Mouse (Mus musculus) limb, embryonic 11.5 days (tissue): ENCODE data around the gene Zfp46. TPM values are rescaled to one million over a fixed set of nuclear protein-coding genes. Genes with fewer than 3 reads are reported as not detected.

Experiments used
- ATAC-seq: fragments of 200-750 bp; cut with Nextera tagmentation; 2 replicates; pipeline ENCODE4 v1.8.0; 2017; ENCODE audit warnings: low read depth; ENCODE audit not compliant: insufficient number of reproducible peaks, low FRiP score, low TSS enrichment
- DNase-seq: peaks from one replicate; pipeline ENCODE4 v3.0.0-alpha.2; 2015; ENCODE audit warnings: low spot score
- H3K27ac ChIP-seq: fragments of 300-500 bp; sonication (generic); replicated peaks from 2 replicates; pipeline ENCODE4 v1.5.1; 2014; ENCODE audit warnings: low read depth, mild to moderate bottlenecking, low read length
- H3K27me3 ChIP-seq: fragments of 300-500 bp; sonication (generic); 2 replicates; pipeline ENCODE4 v1.6.1; 2014; ENCODE audit warnings: mild to moderate bottlenecking, low read length, mixed read lengths; ENCODE audit not compliant: control insufficient read depth, insufficient read depth
- H3K36me3 ChIP-seq: fragments of 300-500 bp; sonication (generic); 2 replicates; pipeline ENCODE4 v1.6.1; 2014; ENCODE audit warnings: mild to moderate bottlenecking, low read length, moderate library complexity, mixed read lengths; ENCODE audit not compliant: control insufficient read depth, insufficient read depth
- H3K4me1 ChIP-seq: fragments of 300-500 bp; sonication (generic); 2 replicates; pipeline ENCODE4 v1.6.1; 2014; ENCODE audit warnings: low read length, mixed read lengths; ENCODE audit not compliant: control insufficient read depth, insufficient read depth
- H3K4me2 ChIP-seq: fragments of 300-500 bp; sonication (generic); 2 replicates; pipeline ENCODE4 v1.6.1; 2014; ENCODE audit warnings: low read depth, mild to moderate bottlenecking, moderate library complexity; ENCODE audit not compliant: severe bottlenecking
- H3K4me3 ChIP-seq: fragments of 300-500 bp; sonication (generic); 2 replicates; pipeline ENCODE4 v1.5.1; 2014; ENCODE audit warnings: low read depth, low read length
- H3K9ac ChIP-seq: fragments of 300-500 bp; sonication (generic); 2 replicates; pipeline ENCODE4 v1.6.1; 2014; ENCODE audit warnings: mild to moderate bottlenecking, low read length
- H3K9me3 ChIP-seq: fragments of 300-500 bp; sonication (generic); 2 replicates; pipeline ENCODE4 v1.6.1; 2016; ENCODE audit warnings: low read length; ENCODE audit not compliant: control insufficient read depth
- WGBS: fragments of 180-500 bp; shearing (Covaris S2); extraction: QIAGEN DNeasy Blood & Tissue Kit; methylation state at CpG from one replicate; pipeline ENCODE4 v1.1.7; 2014; 5-methylcytosine and 5-hydroxymethylcytosine counted together
- polyA plus RNA-seq: library from polyadenylated mRNA; unstranded; fragments of >200 nt; fragmentation: Nextera tagmentation; extraction: Ambion mirVana; gene quantifications from 2 replicates; pipeline ENCODE4 v1.2.1, GENCODE M21; 2014

The Zfp46 gene
- polyA plus RNA-seq, 1 experiment from 2014 or later = 25.3 TPM

- no peak for ATAC-seq
- no peak overlapping the region for H3K27ac ChIP-seq
- H3K4me3 ChIP-seq = no peak overlapping the region
- no peak overlapping the region for H3K4me2 ChIP-seq
- H3K9me3 ChIP-seq = no peaks in the 10 kb centered on the region; the same call in 1 of the 2 replicates
- WGBS = 36% methylated on average over 66 of the region's 66 CpGs
- H3K36me3 ChIP-seq = peaks cover 25% of the 10 kb centered on the region
- peaks cover 2% of the 10 kb centered on the region; the same call in 1 of the 2 replicates for H3K4me1 ChIP-seq
- H3K27me3 ChIP-seq = peaks cover 11% of the 10 kb centered on the region
- DNase-seq = peak; percentile 38
- H3K9ac ChIP-seq = no peak overlapping the region
Measured at GRCm38 (mm10) chr4:136289918-136290780, 5.7 kb downstream of the Zfp46 start.

DNA sequence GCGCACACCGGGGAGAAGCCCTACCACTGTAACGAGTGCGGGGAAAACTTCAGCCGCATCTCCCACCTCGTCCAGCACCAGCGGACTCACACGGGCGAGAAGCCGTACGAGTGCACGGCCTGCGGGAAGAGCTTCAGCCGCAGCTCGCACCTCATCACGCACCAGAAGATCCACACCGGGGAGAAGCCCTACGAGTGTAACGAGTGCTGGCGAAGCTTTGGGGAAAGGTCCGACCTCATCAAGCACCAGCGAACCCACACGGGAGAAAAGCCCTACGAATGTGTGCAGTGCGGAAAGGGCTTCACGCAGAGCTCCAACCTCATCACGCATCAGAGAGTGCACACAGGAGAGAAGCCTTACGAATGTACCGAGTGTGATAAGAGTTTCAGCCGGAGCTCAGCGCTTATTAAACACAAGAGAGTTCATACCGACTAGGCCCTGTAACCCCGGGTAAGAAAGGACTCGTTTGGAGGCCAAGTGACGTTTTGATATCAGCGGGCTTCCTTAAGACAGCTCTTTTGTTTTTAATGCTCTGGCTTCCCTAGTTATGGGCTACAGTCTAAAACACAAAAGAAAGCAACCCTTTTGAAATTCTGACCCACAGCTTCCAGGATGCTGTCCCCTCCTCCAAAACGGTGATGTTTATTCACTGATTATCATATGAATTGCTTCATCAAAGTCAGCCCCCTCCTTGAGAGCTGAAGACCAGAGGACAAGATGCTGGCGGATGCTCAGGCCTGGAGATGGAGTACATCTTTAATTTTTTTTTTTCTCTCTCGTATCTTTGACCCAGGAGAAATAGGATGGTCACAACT is 6.5 kb downstream of the Zfp46 start:
- Histone ChIP-seq H3K27me3 (peaks cover 11% of the 10 kb centered on the region), H3K9ac (no peak overlapping the region), H3K27ac (no peak overlapping the region), H3K4me3 (no peak overlapping the region), H3K36me3 (peaks cover 25% of the 10 kb centered on the region), H3K4me1 (peaks cover 2% of the 10 kb centered on the region; the same call in 1 of the 2 replicates), H3K4me2 (no peak overlapping the region), H3K9me3 (no peaks in the 10 kb centered on the region; the same call in 1 of the 2 replicates)
- 63% methylated on average over 39 of the region's 39 CpGs for WGBS
- no peak for DNase-seq
- ATAC-seq = no peak

DNA sequence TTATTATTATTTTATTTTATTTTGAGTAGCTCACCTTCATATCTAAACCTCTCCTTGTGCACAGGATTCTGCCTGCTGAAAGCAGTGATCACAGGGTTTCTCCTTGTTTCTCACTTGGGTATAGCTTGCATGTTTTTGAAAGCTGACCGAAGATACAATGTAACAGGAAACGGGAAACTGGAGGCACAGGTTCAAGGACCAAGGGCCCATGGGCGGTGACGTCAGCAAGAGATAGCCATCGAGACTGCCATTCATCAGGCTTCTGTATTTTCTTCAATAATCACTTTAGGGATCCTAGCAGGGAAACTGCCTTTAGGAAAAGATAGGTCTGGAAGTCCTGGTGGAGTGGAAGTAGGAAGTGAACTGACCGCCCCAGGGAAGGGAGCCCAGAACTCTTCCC is 7.2 kb downstream of the Zfp46 start:
- Histone ChIP-seq H3K27me3 (peaks cover 11% of the 10 kb centered on the region), H3K4me3 (no peak overlapping the region), H3K36me3 (peaks cover 25% of the 10 kb centered on the region), H3K27ac (no peak overlapping the region), H3K9ac (no peak overlapping the region), H3K4me1 (peaks cover 2% of the 10 kb centered on the region; the same call in 1 of the 2 replicates), H3K9me3 (no peaks in the 10 kb centered on the region; the same call in 1 of the 2 replicates), H3K4me2 (no peak overlapping the region)
- 91% methylated on average over 6 of the region's 6 CpGs for WGBS
- ATAC-seq = no peak
- DNase-seq = no peak

DNA sequence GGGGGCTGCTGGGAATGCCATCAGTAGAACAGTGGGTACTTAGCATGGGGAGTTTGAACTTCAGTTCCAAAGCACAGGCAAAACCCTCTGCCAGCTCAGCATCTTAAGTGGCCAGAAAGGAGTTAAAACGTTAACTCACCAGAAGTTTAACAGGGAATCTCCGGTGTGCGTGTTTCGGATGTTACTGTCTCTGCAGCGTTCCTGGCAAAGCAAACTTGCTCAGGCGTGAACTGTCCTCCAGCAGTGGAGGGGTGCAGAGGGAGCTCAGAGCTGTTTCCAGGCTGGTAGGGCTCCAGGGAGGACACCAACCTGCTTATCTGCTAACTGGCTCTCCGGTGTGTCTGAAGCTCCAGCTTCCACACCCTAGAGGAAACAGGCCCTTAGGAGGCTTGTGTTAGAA is 11.5 kb downstream of the Zfp46 start:
- ATAC-seq (no peak), DNase-seq (no peak)
- H3K36me3 ChIP-seq = peaks cover 4% of the 10 kb centered on the region; the same call in 1 of the 2 replicates
- no peaks in the 10 kb centered on the region for H3K9me3 ChIP-seq
- H3K4me2 ChIP-seq = no peak overlapping the region
- H3K27ac ChIP-seq = no peak overlapping the region
- H3K4me1 ChIP-seq = no peaks in the 10 kb centered on the region
- no peak overlapping the region for H3K4me3 ChIP-seq
- no peaks in the 10 kb centered on the region; the same call in 1 of the 2 replicates for H3K27me3 ChIP-seq
- WGBS = 80% methylated on average over 7 of the region's 7 CpGs
- H3K9ac ChIP-seq = no peak overlapping the region

- no peaks in the 10 kb centered on the region for H3K27me3 ChIP-seq
- no peak for DNase-seq
- no peak overlapping the region for H3K9ac ChIP-seq
- H3K27ac ChIP-seq = no peak overlapping the region
- H3K9me3 ChIP-seq = no peaks in the 10 kb centered on the region
- no peak overlapping the region for H3K4me2 ChIP-seq
- WGBS = 73% methylated on average over 4 of the region's 4 CpGs
- H3K36me3 ChIP-seq = no peaks in the 10 kb centered on the region
- no peak overlapping the region for H3K4me3 ChIP-seq
- H3K4me1 ChIP-seq = no peaks in the 10 kb centered on the region
- ATAC-seq = no peak
Measured at GRCm38 (mm10) chr4:136302462-136302861, 18.0 kb downstream of the Zfp46 start.

DNA sequence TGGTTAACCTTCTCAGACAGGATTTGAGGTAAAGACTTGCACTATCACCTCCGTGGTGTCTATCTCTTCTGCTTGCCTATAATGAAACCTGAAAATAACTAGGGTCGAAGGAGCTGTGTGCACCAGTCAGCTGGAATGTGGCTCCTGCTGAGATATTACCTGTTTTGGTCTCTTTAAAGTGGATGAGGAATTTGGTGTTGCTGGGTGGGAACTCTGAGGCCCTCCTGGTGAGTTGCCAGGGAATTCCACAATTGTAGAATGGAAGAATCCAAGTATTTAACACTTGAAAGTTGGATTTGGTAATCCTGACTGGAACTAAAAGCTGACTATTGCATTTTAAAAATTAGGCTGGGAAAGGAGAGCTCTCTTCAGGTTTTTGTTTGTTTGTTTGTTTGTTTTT is 19.7 kb downstream of the Zfp46 start:
- Histone ChIP-seq H3K4me1 (no peaks in the 10 kb centered on the region; the same call in 1 of the 2 replicates), H3K4me3 (no peak overlapping the region), H3K9ac (no peak overlapping the region), H3K27ac (no peak overlapping the region), H3K27me3 (no peaks in the 10 kb centered on the region), H3K4me2 (no peak overlapping the region), H3K36me3 (no peaks in the 10 kb centered on the region), H3K9me3 (no peaks in the 10 kb centered on the region)
- ATAC-seq (no peak), DNase-seq (no peak)
- 33% methylated on average over 2 of the region's 2 CpGs for WGBS

GRCm38 (mm10) chr4:136308355-136308754 is 23.9 kb downstream of the Zfp46 start:
- ATAC-seq = no peak

DNA sequence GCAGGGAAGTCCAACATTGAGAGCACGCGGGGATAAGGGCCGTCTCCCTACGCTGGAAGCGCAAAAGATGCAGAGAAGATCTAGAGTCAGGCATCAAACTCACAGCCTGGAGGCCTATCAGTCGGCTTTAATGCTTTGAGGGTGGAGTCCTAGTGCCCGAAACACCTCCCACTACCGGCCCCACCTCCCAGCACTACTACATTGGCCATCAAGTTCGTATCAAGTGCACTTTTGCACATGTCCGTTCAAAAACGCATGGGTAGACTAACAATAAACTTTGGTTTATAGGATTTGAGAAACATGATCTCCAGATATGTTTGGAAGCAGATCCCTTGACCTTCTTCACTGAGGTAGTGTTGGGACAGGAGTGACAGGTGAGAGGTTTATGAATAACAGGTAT is 25.3 kb downstream of the Zfp46 start:
- DNase-seq (peak; percentile 71), ATAC-seq (no peak)
- Histone ChIP-seq H3K27me3 (no peaks in the 10 kb centered on the region), H3K27ac (peak overlapping the region; percentile 100), H3K9me3 (no peaks in the 10 kb centered on the region), H3K4me3 (peak overlapping the region; percentile 100), H3K36me3 (no peaks in the 10 kb centered on the region), H3K9ac (peak overlapping the region; percentile 66), H3K4me1 (peaks cover 9% of the 10 kb centered on the region), H3K4me2 (peak overlapping the region; percentile 62)
- WGBS = 5% methylated on average over 11 of the region's 11 CpGs

More at GRCm38 (mm10) chr4:136308355-136308754, 23.9 kb downstream of the Zfp46 start:
- peaks cover 9% of the 10 kb centered on the region for H3K4me1 ChIP-seq
- H3K36me3 ChIP-seq = no peaks in the 10 kb centered on the region
- no peak overlapping the region for H3K9ac ChIP-seq
- no peak overlapping the region for H3K4me2 ChIP-seq
- no peak overlapping the region for H3K4me3 ChIP-seq
- no peaks in the 10 kb centered on the region for H3K27me3 ChIP-seq
- H3K27ac ChIP-seq = no peak overlapping the region
- H3K9me3 ChIP-seq = no peaks in the 10 kb centered on the region
- no peak for DNase-seq
- WGBS = 62% methylated on average over 2 of the region's 2 CpGs
